Mouse (Mus musculus): ENCODE data around the gene Drc1.

The Drc1 gene

GRCm38 (mm10) chr5:30281291-30281732 is at the start of gene Drc1:
Drc1 (plus strand) TSS chr5:30281388.
- DNase-seq = peak; percentile 22 to 47

- DNase-seq = no peak
Observed at GRCm38 (mm10) chr5:30231891-30232270, 49.3 kb upstream of the Drc1 start.

DNA sequence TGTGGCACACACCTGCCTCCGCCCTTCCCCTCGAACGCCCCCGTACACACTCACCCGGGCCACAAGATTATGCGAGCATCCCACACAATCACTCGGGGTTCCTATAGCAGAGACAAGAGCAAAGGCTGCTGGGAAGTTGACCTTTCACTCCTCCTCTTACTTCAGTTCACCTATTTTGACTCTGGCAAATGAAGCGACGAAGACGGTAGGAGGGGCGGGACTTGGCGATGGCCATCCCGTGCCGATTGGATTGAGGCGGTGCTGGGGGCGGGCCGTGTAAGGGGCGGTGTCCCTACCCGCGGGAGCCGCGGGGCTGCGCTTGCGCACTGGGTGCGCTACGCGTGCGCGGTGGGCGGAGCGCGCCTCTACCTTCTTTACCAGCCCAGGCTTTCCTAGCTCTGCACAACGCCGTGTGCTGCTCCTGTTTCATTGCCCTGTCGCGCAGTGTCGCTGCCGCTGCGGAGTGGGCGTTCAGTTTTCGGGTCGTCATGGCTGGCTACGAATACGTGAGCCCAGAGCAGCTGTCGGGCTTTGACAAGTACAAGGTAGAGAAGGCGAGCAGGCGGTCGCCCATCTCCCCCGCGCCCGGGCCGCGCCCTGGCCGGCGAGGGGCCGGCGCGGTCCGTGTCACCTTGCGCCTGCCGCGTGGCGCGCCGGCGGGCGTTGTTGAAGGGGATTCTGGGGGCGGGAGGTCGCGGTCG is 48.8 kb upstream of the Drc1 start, which contains the start of gene Selenoi:
Selenoi (plus strand) TSS at position 311 of the 701 bp plus-strand sequence.
- DNase-seq = peak; percentile 99

GRCm38 (mm10) chr5:30233042-30233441 is 48.1 kb upstream of the Drc1 start:
- DNase-seq = no peak

DNA sequence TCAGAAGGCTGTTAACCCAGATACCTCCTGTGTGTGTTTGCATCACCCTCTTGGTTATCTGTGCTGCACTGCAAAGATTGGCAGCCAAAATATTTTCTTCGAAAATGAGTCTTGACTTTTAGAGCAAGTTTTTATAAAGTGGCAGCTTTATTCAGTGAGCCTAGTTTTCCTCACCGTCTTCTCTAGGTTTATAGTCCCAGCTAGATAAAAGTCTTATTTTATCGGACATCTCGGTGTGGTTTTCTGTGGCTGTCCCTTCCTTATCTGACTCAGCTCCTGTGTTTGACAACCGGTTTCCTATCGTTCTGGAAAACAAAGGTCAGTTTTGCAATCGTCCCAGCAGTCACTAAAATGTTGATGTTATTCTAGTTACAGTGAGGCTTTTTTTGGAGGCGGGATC is 47.2 kb upstream of the Drc1 start:
- DNase-seq = no peak

DNA sequence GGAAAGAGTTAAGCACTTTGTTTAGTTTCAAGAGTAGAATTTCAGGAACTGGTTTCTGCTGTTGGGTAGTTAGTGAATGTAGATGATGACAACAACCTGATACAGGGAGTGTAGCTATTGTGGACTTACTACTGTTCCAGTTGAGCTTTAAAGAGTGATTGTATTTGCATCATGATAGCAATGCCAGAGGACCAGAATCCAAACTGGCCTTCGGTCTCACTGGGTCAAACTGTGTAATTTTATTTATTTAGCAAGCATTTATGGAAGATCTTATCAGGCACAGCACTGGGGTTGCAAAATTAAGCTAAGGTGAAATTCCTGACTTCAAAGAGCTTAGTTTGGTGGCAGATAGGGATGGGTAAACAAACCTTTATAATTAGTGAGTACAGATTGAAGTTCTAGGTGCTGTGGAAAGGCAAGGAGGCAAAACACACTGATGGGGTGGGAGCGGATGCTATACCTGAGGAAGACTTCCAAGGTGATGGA is 45.5 kb upstream of the Drc1 start:
- DNase-seq = no peak

DNA sequence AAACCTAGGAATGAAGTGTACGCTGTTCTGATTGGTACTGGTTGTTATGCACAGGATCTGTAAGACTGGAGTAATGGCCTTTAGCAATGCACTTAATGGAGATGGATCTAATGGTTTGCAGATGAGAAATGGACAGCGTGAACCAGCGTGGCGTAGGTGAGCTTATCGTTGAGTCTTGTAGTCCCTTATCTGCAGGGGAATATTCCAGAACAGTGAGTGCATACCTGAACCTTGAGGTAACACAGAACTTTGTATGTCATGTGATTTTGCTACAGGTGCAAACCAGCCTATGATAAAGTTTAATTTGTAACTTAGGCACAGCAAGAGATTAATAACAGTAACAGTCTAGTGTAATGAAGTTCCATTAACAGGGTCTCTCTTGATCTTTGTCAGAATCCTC is 42.7 kb upstream of the Drc1 start:
- no peak for DNase-seq

GRCm38 (mm10) chr5:30240552-30240951 is 40.6 kb upstream of the Drc1 start:
- no peak for DNase-seq

- DNase-seq = no peak
Observed at GRCm38 (mm10) chr5:30242410-30242809, 38.8 kb upstream of the Drc1 start.

DNA sequence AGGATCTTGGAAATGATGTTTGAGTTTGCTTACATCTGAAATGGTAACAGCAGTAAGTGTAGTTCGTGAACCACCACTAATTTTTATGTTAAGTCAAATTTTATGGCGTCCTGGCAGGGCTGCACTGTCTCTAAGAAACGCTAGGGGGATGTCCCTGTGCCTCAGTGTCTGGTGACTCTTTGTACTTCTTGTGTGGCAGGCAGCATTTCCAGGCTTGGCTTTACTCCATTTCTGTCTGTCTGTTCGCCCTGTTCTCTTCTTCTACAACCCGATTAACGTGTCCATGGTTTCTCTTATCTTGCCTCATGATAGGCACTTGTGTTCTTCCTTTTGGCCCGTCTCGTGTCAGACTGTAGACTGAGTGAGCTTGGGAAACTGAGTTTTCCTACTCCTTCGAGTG is 37.4 kb upstream of the Drc1 start:
- peak in 1 of 2 experiments; percentile 16 for DNase-seq

- DNase-seq = peak in 1 of 2 experiments; percentile 34
Observed at GRCm38 (mm10) chr5:30245861-30246416, 35.2 kb upstream of the Drc1 start.

DNA sequence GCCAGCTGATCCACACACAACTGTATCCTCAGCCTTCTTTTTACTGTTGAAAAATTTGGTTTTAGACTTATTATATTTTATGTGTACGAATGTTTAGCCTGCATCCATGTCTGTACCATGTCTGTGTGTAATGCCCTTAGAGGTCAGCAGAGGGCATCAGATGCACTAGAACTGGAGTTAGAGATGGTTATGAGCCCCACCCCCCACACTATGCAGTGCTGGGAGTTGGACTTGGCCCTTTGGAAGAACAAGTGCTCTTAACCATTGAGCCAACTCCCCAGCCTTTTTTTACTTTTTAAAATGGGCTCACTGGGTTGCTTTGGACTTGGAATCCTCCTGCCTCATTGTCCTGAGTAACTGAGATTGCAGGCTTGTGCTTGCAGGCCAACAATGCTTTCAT is 33.5 kb upstream of the Drc1 start:
- no peak for DNase-seq

DNA sequence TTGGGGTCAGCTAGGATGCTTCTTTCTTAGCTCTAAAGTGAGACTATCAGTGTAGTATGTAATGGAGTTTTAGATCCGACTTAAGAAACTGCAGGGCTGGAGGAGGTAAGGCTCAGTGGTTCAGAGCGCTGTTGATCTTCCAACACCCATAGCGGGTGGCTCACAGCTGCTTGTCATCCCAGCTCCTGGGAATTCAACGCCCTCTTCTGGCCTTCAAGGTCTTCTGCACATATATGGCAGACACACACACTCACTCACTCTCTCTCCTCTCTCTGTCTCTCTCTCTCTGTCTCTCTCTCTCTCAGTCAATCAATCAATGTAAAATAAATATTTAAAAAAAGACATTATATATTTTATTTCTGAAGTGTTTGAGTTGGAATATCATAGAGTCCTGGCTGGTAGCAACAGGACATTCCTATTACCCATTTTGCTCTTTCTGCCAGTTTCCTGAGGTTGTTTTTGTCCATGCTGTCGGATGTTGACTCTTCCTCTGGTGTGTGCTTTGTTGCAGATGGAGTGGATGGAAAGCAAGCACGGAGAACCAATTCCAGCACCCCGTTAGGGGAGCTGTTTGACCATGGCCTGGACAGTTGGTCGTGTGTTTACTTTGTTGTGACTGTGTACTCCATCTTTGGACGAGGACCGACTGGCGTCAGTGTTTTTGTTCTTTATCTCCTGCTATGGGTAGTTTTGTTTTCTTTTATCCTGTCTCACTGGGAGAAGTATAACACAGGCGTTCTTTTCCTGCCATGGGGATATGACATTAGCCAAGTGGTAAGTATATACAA is 25.4 kb upstream of the Drc1 start:
- peak; percentile 14 to 36 for DNase-seq

GRCm38 (mm10) chr5:30258776-30259175 is 22.4 kb upstream of the Drc1 start:
- no peak for DNase-seq

GRCm38 (mm10) chr5:30270571-30271190 is 10.5 kb upstream of the Drc1 start:
- DNase-seq = no peak

- DNase-seq = peak; percentile 34 to 79
Observed at GRCm38 (mm10) chr5:30271599-30272281, 9.4 kb upstream of the Drc1 start.

- no peak for DNase-seq
Observed at GRCm38 (mm10) chr5:30276361-30276760, 4.8 kb upstream of the Drc1 start.

- no peak for DNase-seq
Observed at GRCm38 (mm10) chr5:30278952-30279351, 2.2 kb upstream of the Drc1 start.

- DNase-seq = no peak
Observed at GRCm38 (mm10) chr5:30279446-30279845, 1.7 kb upstream of the Drc1 start.

GRCm38 (mm10) chr5:30280864-30281263 is 324 bp upstream of the Drc1 start:
- DNase-seq = no peak

- no peak for DNase-seq
Observed at GRCm38 (mm10) chr5:30285944-30286799, 5.0 kb downstream of the Drc1 start.
